Mouse (Mus musculus): ENCODE data around the gene Coq5. TPM values are rescaled to one million over a fixed set of nuclear protein-coding genes. Genes with fewer than 3 reads are reported as not detected.

Gene Coq5
- 60.9 and 61.8 TPM in 2 replicates for polyA plus RNA-seq (2021; fragmentation: Nextera tagmentation)
- long read RNA-seq, experiment 1, transcript Coq5-201 (7 exons, 2,037 nt), result major isoform, 311 of 324 reads
- long read RNA-seq, experiment 1, partial matches to known transcripts, result 5 of 324 reads
- long read RNA-seq, experiment 1, other reads (novel, unspliced or antisense), result 6 of 324 reads
- long read RNA-seq, experiment 2, transcript Coq5-201 (7 exons, 2,037 nt), result major isoform, 93 of 101 reads
- long read RNA-seq, experiment 2, partial matches to known transcripts, result 6 of 101 reads
- long read RNA-seq, experiment 2, other reads (novel, unspliced or antisense), result 2 of 101 reads

GRCm38 (mm10) chr5:115279226-115280049 lies at the start of gene Coq5:
TSS of gene Coq5 (plus strand) at chr5:115279666.

GRCm38 (mm10) chr5:115235786-115236263 lies 43.6 kb upstream of the Coq5 start, which contains the start of gene Pop5:
TSS of gene Pop5 (plus strand) at chr5:115235836.

DNA sequence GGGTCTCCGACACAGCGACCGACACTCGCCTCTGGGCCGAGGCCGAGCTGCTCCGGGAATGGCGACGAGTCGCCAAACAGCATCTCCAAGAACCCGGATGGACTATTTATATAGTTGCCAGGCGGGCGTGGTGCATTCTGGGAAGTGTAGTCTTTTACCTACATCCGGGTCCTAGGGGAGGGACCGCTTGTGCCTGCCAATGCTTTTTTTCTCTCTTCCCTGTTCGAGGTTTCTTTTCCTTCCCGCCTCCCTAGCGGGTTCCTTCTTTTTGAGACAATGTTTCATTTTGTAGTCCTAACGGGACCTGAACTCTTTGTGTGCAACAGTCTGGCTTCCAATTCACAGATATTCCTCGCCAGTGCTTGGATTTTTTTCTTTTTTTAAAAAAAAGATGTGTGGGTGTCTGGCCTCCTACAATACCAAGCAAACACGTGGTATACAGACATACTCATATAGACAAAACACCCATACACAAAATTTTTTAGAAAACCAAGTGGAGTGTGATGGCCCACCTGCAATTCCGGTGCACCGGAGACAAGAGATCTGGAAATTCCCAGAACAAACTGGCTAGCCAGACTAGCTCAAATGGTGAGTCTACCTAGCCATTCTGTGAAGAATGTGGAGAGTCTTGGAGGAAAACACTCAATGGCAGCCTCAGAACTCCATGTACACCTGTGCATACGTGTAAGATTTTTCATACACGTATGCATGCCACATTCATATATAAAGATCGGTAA lies 6.5 kb upstream of the Coq5 start, which contains the start of gene Rnf10:
Rnf10 (minus strand) TSS at position 87 of the 737 bp plus-strand sequence.

DNA sequence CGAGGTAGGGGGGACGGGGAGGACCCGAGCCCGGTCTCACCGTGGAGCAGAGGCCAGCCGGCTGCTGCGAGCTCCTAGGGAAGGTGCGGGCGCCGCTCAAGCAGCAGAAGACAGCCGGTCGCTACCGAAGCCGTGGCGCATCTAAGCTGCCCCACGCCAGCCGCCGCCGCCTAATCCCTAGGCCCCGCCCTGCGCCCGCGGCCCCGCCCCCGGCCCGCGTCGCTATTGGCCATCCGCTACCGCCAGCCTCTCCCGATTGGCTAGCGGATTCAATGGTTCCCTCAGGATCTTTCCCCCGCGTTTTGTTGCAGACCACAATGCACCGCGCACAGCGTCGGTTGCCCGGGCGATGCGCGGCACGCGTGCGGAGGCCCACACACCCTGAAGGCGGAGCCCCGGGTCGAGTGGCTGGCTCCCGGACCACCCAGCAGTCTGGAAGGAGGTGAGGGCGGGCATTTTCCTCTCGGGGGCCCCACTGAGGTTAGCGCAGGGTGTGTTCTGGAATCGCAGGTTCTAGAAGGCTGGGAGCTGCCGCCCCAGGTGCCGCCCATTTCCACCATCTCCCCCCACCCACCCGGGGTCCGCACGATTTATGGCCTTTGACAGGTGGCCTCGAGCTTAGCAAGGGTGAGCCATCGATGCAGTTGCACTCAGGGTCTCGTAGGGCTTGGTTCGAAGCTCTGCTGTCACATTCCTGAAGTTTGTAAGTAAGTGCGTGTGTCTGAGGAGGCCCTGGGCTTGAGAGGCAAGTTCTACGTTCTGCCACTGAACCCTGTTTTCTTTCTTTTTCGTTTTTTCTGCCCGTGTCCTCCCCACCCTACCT lies 21.5 kb downstream of the Coq5 start, which contains the start of gene Dynll1:
Dynll1 (minus strand) TSS at position 208 of the 823 bp plus-strand sequence.

DNA sequence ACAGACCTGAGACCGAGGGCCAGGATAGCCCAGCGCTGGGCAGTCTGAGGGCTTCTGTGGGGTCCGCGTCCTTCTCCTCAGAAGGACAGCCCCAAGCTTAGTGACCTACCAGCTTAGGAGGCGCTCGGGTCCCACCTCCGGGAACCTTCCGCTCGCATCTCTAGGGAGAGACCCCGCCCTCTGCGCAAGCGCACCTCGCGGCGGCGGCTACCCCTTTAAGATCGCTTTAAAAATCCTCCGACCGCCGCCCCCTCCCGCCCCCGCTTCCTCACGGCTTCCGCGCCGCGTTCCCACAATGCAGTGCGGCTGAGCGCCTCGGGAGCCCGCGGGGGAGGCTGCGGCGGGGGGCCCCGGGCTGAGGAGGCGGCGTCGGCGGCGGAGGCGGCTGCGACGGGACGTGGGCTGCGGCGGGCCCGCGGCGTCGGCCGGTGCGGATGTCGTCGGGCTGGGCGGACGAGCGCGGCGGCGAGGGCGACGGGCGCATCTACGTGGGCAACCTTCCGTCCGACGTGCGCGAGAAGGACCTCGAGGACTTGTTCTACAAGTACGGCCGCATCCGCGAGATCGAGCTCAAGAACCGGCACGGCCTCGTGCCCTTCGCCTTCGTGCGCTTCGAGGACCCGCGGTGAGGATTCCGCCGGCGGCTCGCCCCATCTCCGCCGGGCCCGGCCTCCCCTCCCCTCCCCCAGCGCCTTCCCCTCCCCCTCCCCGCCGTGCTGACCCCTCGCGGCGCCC lies 47.6 kb downstream of the Coq5 start, which contains the start of gene Srsf9:
Srsf9 (plus strand) TSS at position 303 of the 735 bp plus-strand sequence.

DNA sequence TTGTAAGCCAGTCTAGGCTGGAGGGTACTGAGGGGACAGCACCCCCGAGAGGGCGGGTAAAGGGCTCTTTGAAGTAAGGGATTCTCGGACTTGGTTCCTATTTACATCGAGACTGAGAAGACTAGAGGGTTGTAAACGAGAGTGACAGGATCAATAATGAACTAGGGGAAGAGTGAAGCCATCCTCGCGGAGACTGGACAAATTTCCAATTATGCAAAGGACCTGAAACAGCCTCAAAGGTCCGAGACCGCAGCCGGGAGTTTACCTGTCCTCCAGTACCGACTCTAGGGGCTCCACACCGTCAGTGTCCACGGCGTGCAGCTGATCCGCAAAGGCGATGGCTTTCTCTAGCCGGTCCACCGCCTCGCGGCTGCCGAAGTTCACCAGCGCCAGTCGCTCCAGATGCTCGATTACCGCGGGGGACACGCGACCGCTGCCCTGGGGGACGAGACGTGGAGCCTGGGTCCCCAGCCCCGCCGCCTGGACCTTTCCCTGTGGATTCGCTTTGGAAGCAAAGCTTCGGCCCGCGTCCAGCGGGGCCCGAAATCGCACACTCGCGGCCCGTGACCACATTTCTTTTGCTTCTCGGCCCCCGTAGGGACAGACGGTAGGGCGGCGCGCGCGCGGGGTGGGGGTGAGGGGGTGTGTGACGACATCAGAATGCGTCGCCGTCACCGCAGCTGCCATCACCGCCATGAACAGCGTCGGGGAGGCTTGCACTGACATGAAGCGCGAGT lies 61.3 kb downstream of the Coq5 start, which contains the start of the genes Gatc and Triap1:
Gatc (minus strand) TSS at position 602 of the 737 bp plus-strand sequence.
Triap1 (plus strand) TSS at position 649 of the 737 bp plus-strand sequence.

Other genes with a start within 250 kb of the Coq5 start
- 8.4 and 17.3 TPM in 2 replicates for gene Gm10401, start 181.4 kb upstream of the Coq5 start, polyA plus RNA-seq (2021; fragmentation: Nextera tagmentation)
- gene Acads, start 160.3 kb upstream of the Coq5 start, polyA plus RNA-seq (2021; fragmentation: Nextera tagmentation), result 3.7 and 6.1 TPM in 2 replicates
- gene Unc119b, start 144.7 kb upstream of the Coq5 start, polyA plus RNA-seq (2021; fragmentation: Nextera tagmentation), result 12.8 and 14.9 TPM in 2 replicates
- 16.4 and 23.1 TPM in 2 replicates for gene Mlec, start 121.5 kb upstream of the Coq5 start, polyA plus RNA-seq (2021; fragmentation: Nextera tagmentation)
- 22.4 and 33.5 TPM in 2 replicates for gene Cabp1, start 85.3 kb upstream of the Coq5 start, polyA plus RNA-seq (2021; fragmentation: Nextera tagmentation)
- gene Pop5, start 43.8 kb upstream of the Coq5 start, polyA plus RNA-seq (2021; fragmentation: Nextera tagmentation), result 299 and 371 TPM in 2 replicates
- gene Rnf10, start 6.8 kb upstream of the Coq5 start, polyA plus RNA-seq (2021; fragmentation: Nextera tagmentation), result 40.8 and 113 TPM in 2 replicates
- gene Dynll1, start 21.3 kb downstream of the Coq5 start, polyA plus RNA-seq (2021; fragmentation: Nextera tagmentation), result 244 and 368 TPM in 2 replicates
- 32.5 and 32.9 TPM in 2 replicates for gene Srsf9, start 47.5 kb downstream of the Coq5 start, polyA plus RNA-seq (2021; fragmentation: Nextera tagmentation)
- 18.1 and 25.7 TPM in 2 replicates for gene Gatc, start 61.5 kb downstream of the Coq5 start, polyA plus RNA-seq (2021; fragmentation: Nextera tagmentation)
- 44.5 and 49.4 TPM in 2 replicates for gene Triap1, start 61.6 kb downstream of the Coq5 start, polyA plus RNA-seq (2021; fragmentation: Nextera tagmentation)
- gene Cox6a1, start 69.3 kb downstream of the Coq5 start, polyA plus RNA-seq (2021; fragmentation: Nextera tagmentation), result 2,696 and 2,945 TPM in 2 replicates
- gene Msi1, start 149.9 kb downstream of the Coq5 start, polyA plus RNA-seq (2021; fragmentation: Nextera tagmentation), result 4.7 and 17.8 TPM in 2 replicates
- not detected in 2 replicates for gene Pla2g1b, start 186.6 kb downstream of the Coq5 start, polyA plus RNA-seq (2021; fragmentation: Nextera tagmentation)
- 6.8 and 8.8 TPM in 2 replicates for gene Sirt4, start 205.1 kb downstream of the Coq5 start, polyA plus RNA-seq (2021; fragmentation: Nextera tagmentation)
- 3.8 and 8.2 TPM in 2 replicates for gene Pxn, start 227.0 kb downstream of the Coq5 start, polyA plus RNA-seq (2021; fragmentation: Nextera tagmentation)

Measured in left cerebral cortex, adult 6 months (tissue).